Mouse (Mus musculus) limb, embryonic 11.5 days (tissue): Measurements from ENCODE around the gene Tbx19. TPM values are rescaled to one million over a fixed set of nuclear protein-coding genes. Genes with fewer than 3 reads are reported as not detected.
A peak's percentile ranks its signal among the peaks of the same experiment; 100 is the strongest.

Experiments
- ATAC-seq: fragments of 200-750 bp; cut with Nextera tagmentation; 2 replicates; pipeline ENCODE4 v1.8.0; 2017; ENCODE audit warnings: low read depth; ENCODE audit not compliant: insufficient number of reproducible peaks, low FRiP score, low TSS enrichment
- DNase-seq: peaks from one replicate; pipeline ENCODE4 v3.0.0-alpha.2; 2015; ENCODE audit warnings: low spot score
- H3K27ac ChIP-seq: fragments of 300-500 bp; sonication (generic); replicated peaks from 2 replicates; pipeline ENCODE4 v1.5.1; 2014; ENCODE audit warnings: low read depth, mild to moderate bottlenecking, low read length
- H3K27me3 ChIP-seq: fragments of 300-500 bp; sonication (generic); 2 replicates; pipeline ENCODE4 v1.6.1; 2014; ENCODE audit warnings: mild to moderate bottlenecking, low read length, mixed read lengths; ENCODE audit not compliant: control insufficient read depth, insufficient read depth
- H3K36me3 ChIP-seq: fragments of 300-500 bp; sonication (generic); 2 replicates; pipeline ENCODE4 v1.6.1; 2014; ENCODE audit warnings: mild to moderate bottlenecking, low read length, moderate library complexity, mixed read lengths; ENCODE audit not compliant: control insufficient read depth, insufficient read depth
- H3K4me1 ChIP-seq: fragments of 300-500 bp; sonication (generic); 2 replicates; pipeline ENCODE4 v1.6.1; 2014; ENCODE audit warnings: low read length, mixed read lengths; ENCODE audit not compliant: control insufficient read depth, insufficient read depth
- H3K4me2 ChIP-seq: fragments of 300-500 bp; sonication (generic); 2 replicates; pipeline ENCODE4 v1.6.1; 2014; ENCODE audit warnings: low read depth, mild to moderate bottlenecking, moderate library complexity; ENCODE audit not compliant: severe bottlenecking
- H3K4me3 ChIP-seq: fragments of 300-500 bp; sonication (generic); 2 replicates; pipeline ENCODE4 v1.5.1; 2014; ENCODE audit warnings: low read depth, low read length
- H3K9ac ChIP-seq: fragments of 300-500 bp; sonication (generic); 2 replicates; pipeline ENCODE4 v1.6.1; 2014; ENCODE audit warnings: mild to moderate bottlenecking, low read length
- H3K9me3 ChIP-seq: fragments of 300-500 bp; sonication (generic); 2 replicates; pipeline ENCODE4 v1.6.1; 2016; ENCODE audit warnings: low read length; ENCODE audit not compliant: control insufficient read depth
- WGBS: fragments of 180-500 bp; shearing (Covaris S2); extraction: QIAGEN DNeasy Blood & Tissue Kit; methylation state at CpG from one replicate; pipeline ENCODE4 v1.1.7; 2014; 5-methylcytosine and 5-hydroxymethylcytosine counted together
- polyA plus RNA-seq: library from polyadenylated mRNA; unstranded; fragments of >200 nt; fragmentation: Nextera tagmentation; extraction: Ambion mirVana; gene quantifications from 2 replicates; pipeline ENCODE4 v1.2.1, GENCODE M21; 2014

Tbx19 gene
- polyA plus RNA-seq, 1 experiment from 2014 or later, result 0.05 TPM

- Histone ChIP-seq H3K27ac (no peak overlapping the region), H3K4me3 (no peak overlapping the region), H3K4me1 (0 out of 2 replicates have a peak, but pooled peaks cover 3% of the 10 kb centered on the region), H3K36me3 (no peaks in the 10 kb centered on the region), H3K27me3 (no peaks in the 10 kb centered on the region), H3K9ac (no peak overlapping the region), H3K9me3 (no peaks in the 10 kb centered on the region), H3K4me2 (no peak overlapping the region)
- ATAC-seq, result no peak
- WGBS, result 79% methylated on average over 3 of the region's 3 CpGs
- DNase-seq, result no peak
Observed at GRCm38 (mm10) chr1:165195396-165195960, 34.9 kb upstream of the Tbx19 start.

- Histone ChIP-seq H3K4me2 (peak overlapping the region; percentile 86), H3K36me3 (no peaks in the 10 kb centered on the region), H3K4me1 (0 out of 2 replicates have a peak, but pooled peaks cover 3% of the 10 kb centered on the region), H3K4me3 (peak overlapping the region; percentile 75), H3K9me3 (no peaks in the 10 kb centered on the region), H3K27me3 (no peaks in the 10 kb centered on the region), H3K9ac (peak overlapping the region; percentile 69), H3K27ac (no peak overlapping the region)
- ATAC-seq (no peak), DNase-seq (no peak)
- 10% methylated on average over 5 of the region's 5 CpGs for WGBS
Observed at GRCm38 (mm10) chr1:165194662-165195013, 34.1 kb upstream of the Tbx19 start.

GRCm38 (mm10) chr1:165193880-165194661, 33.5 kb upstream of the Tbx19 start, which contains the start of gene Sft2d2:
Gene Sft2d2 (minus strand): TSS chr1:165194438.
- Histone ChIP-seq H3K4me1 (0 out of 2 replicates have a peak, but pooled peaks cover 3% of the 10 kb centered on the region), H3K27ac (0 out of 2 replicates have a peak within 1 kb of the TSS, but pooled peaks have one; percentile 4), H3K9me3 (no peaks in the 10 kb centered on the region), H3K27me3 (no peaks in the 10 kb centered on the region), H3K4me2 (peak within 1 kb of the TSS; percentile 86), H3K36me3 (no peaks in the 10 kb centered on the region), H3K9ac (peak within 1 kb of the TSS; percentile 69), H3K4me3 (peak within 1 kb of the TSS; percentile 75)
- WGBS, result under 1% methylated on average over 58 of the region's 69 CpGs
- DNase-seq (peak; percentile 90), ATAC-seq (peak; percentile 93)

- DNase-seq, result peak; percentile 25
- H3K4me3 ChIP-seq, result peak overlapping the region; percentile 75
- H3K36me3 ChIP-seq, result no peaks in the 10 kb centered on the region
- H3K4me2 ChIP-seq, result peak overlapping the region; percentile 86
- H3K27me3 ChIP-seq, result no peaks in the 10 kb centered on the region
- H3K27ac ChIP-seq, result 0 out of 2 replicates have a peak overlapping the region, but pooled peaks have one; percentile 4
- H3K9me3 ChIP-seq, result no peaks in the 10 kb centered on the region
- peak overlapping the region; percentile 69 for H3K9ac ChIP-seq
- WGBS, result 17% methylated on average over 7 of the region's 7 CpGs
- ATAC-seq, result no peak
- 0 out of 2 replicates have a peak, but pooled peaks cover 3% of the 10 kb centered on the region for H3K4me1 ChIP-seq
Observed at GRCm38 (mm10) chr1:165193426-165193825, 32.9 kb upstream of the Tbx19 start.

GRCm38 (mm10) chr1:165192714-165193264, 32.2 kb upstream of the Tbx19 start:
- 67% methylated on average over 10 of the region's 10 CpGs for WGBS
- no peak overlapping the region for H3K9ac ChIP-seq
- H3K27ac ChIP-seq, result no peak overlapping the region
- ATAC-seq, result no peak
- H3K4me3 ChIP-seq, result no peak overlapping the region
- H3K4me1 ChIP-seq, result 0 out of 2 replicates have a peak, but pooled peaks cover 3% of the 10 kb centered on the region
- H3K9me3 ChIP-seq, result no peaks in the 10 kb centered on the region
- no peaks in the 10 kb centered on the region for H3K27me3 ChIP-seq
- no peaks in the 10 kb centered on the region for H3K36me3 ChIP-seq
- no peak for DNase-seq
- H3K4me2 ChIP-seq, result 0 out of 2 replicates have a peak overlapping the region, but pooled peaks have one; percentile 86

- no peak overlapping the region for H3K27ac ChIP-seq
- H3K36me3 ChIP-seq, result no peaks in the 10 kb centered on the region
- no peak for ATAC-seq
- H3K4me2 ChIP-seq, result no peak overlapping the region
- 0 out of 2 replicates have a peak, but pooled peaks cover 3% of the 10 kb centered on the region for H3K4me1 ChIP-seq
- H3K27me3 ChIP-seq, result no peaks in the 10 kb centered on the region
- DNase-seq, result no peak
- no peak overlapping the region for H3K9ac ChIP-seq
- H3K4me3 ChIP-seq, result no peak overlapping the region
- no peaks in the 10 kb centered on the region for H3K9me3 ChIP-seq
- 85% methylated on average over 4 of the region's 4 CpGs for whole genome bisulfite sequencing
Observed at GRCm38 (mm10) chr1:165192102-165192501, 31.5 kb upstream of the Tbx19 start.

GRCm38 (mm10) chr1:165191611-165192010, 31.0 kb upstream of the Tbx19 start:
- Histone ChIP-seq H3K9me3 (no peaks in the 10 kb centered on the region), H3K27ac (no peak overlapping the region), H3K4me2 (no peak overlapping the region), H3K9ac (no peak overlapping the region), H3K36me3 (no peaks in the 10 kb centered on the region), H3K4me1 (0 out of 2 replicates have a peak, but pooled peaks cover 3% of the 10 kb centered on the region), H3K27me3 (no peaks in the 10 kb centered on the region), H3K4me3 (no peak overlapping the region)
- no peak for DNase-seq
- WGBS, result 88% methylated on average over 13 of the region's 13 CpGs
- ATAC-seq, result no peak

GRCm38 (mm10) chr1:165190571-165191273, 30.1 kb upstream of the Tbx19 start:
- 89% methylated on average over 10 of the region's 10 CpGs for WGBS
- no peak for ATAC-seq
- Histone ChIP-seq H3K27me3 (no peaks in the 10 kb centered on the region), H3K4me2 (no peak overlapping the region), H3K36me3 (no peaks in the 10 kb centered on the region), H3K9me3 (no peaks in the 10 kb centered on the region), H3K4me1 (0 out of 2 replicates have a peak, but pooled peaks cover 3% of the 10 kb centered on the region), H3K4me3 (no peak overlapping the region), H3K9ac (no peak overlapping the region), H3K27ac (no peak overlapping the region)
- DNase-seq, result no peak
